Mouse (Mus musculus) mature B cell (primary cell): ENCODE measurements around the gene Filip1l.
"Not testable (repeated sequence)": the region's sequence is repeated elsewhere in the genome, so short reads cannot be mapped to it uniquely, and the experiment has no call there.

Experiments
- in situ Hi-C: fragments of 300-500 bp; cut with MboI; formaldehyde crosslinking; loops from 2 replicates; pipeline ENCODE4 v1.14.3; 2019

Gene Filip1l

DNA sequence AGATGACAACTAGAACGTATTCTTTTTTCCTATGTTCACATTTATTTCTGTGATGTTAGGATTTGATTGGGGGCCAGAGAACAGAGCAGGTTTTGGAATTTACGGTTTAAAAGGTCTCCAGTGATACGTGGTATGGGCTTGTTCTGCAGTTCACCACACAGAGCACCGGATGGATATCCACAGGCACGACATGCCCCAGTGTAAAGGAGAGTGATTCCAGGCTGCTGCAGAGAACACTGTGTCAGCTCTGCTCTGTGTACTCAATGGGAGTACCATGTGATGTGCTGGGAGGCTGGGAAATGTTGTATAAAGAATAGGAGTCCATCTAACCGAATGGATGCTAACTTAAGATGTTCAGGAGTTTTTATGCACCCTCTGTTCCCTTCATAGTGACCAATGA is 1.0 kb downstream of the Filip1l start:
- in situ Hi-C loops: no loop called here

DNA sequence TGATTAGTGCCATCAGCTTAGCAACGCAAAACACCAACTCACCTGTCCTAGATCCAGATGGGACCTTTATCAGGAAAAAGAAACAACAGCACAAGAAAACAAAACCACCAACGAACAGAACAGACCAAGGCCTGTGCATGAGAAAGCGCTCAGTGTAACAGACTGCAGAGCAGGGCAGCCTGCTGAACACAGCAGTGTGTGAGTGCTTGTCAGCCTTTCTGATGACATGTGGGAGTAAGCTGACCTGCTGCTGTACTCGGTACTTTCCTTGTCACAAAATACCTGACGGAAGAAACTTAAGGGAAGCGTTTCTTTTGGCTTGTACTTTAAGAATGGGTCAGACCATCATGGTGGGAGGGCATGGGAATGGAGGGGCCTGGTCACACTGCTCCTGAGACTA is 3.6 kb downstream of the Filip1l start:
- in situ Hi-C loops: no loop called here

DNA sequence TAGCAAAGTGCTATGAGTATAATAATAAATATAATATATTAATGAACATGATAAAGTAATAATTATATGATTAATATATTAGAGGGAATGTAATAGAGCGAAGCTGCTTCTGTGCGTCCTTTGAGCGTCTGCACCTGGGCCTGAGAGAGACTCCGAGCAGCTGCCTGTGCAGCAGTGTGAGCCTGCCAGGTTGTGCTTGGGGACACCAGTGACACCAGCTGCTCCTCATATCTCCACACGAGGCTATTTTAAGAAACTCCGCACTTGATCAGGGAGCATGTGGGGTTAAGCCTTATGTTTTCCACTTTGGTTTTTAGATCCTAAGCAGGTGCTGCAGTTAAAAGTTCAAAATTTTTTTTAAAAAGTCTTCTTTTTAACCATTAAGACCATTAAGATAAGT is 4.1 kb downstream of the Filip1l start:
- in situ Hi-C loops: no loop called here

GRCm38 (mm10) chr16:57359251-57359650 is 6.4 kb downstream of the Filip1l start:
- in situ Hi-C loops: no loop called here

GRCm38 (mm10) chr16:57360785-57361184 is 7.9 kb downstream of the Filip1l start:
- in situ Hi-C loops: no loop called here

DNA sequence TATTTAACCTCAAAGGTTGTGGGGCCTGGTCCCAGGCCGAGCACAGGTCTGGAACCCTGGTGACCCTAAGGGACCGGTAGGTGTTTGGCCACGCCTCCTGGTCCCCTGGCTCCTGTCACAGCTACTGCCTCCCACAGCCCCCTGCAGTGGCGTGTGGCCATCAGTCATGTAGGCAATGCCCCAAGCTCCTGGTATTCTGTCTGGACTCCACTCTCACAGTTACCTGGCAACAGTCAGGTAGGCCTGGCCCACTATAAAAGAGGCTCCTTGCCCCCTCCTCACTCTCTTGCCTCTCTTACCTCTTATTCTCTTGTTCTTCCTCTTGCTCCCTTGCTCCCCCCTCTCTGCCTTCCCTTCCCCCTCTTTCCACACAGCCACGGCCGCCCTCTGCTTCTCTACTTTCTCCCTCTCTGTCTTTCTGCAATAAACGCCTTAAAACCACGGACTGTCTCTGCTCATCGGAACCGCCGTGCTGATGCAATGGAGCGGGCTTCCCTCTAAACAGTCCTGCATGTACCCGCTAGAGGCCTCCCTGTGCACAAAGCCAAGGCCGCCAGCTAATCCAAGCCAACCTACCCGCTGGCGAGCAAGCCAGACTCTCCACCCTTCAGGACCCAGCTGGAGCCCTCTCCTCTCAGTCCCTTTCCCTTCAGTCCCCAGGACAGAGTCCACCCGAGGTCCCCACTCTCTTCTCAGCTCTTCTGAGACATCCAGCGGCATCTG is 9.9 kb downstream of the Filip1l start:
- in situ Hi-C loops: no loop called here

GRCm38 (mm10) chr16:57364498-57364897 is 11.6 kb downstream of the Filip1l start:
- in situ Hi-C loops: no loop called here

DNA sequence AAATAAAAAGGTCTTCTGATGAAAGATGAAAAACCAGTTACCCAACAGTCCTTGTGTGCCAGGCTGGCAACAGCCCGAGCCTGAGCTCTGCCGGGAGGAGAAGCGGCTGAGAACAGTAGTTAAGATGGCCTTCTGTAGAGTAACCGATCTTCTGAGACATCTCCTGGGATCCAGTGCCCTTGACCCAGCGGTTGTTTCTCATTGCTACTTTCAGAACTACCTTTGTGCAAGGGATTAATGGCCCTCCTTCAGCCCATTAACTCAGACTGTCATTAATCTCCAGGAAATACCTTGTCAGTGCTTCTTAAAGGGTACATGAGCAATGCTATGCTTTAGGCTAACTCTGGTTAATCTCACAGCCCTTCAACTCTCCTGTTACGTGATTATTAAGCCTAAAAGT is 13.2 kb downstream of the Filip1l start:
- in situ Hi-C loops: no loop called here

- in situ Hi-C loops: no loop called here
These were observed 14.2 kb downstream of the Filip1l start for GRCm38 (mm10) chr16:57366941-57367694.

DNA sequence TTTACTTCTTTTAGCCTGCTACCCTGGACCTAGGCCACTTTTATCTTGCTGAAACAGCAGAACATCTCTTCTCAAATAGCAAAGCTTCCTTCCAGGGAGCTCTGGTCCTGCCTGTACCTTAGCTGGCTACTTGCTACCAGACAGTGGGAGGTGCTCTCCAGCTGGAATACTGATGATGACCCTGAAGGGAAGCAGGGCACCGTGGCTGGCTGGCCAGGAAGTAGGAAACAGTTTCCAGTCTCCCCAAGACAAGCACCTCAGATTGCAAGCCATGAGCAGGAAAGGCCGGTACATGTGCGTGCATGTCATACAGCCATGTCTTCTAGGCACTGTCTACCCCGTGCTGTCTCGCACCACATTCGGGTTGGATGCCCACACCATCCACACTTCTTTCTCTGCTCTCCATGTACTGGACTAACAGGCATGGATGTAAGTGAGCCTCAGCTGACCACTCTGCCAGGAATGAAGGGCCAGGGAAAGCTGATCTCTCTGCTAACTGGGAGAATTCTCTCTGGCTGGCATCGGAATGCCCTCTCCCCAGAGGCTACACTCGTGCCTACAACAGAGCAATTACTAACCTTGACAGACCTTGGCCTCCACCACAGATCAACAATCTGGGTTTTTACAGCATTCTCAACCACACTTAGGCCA is 17.1 kb downstream of the Filip1l start:
- in situ Hi-C loops: no loop called here

- in situ Hi-C loops: no loop called here
These were observed 19.3 kb downstream of the Filip1l start for GRCm38 (mm10) chr16:57372156-57372555.

DNA sequence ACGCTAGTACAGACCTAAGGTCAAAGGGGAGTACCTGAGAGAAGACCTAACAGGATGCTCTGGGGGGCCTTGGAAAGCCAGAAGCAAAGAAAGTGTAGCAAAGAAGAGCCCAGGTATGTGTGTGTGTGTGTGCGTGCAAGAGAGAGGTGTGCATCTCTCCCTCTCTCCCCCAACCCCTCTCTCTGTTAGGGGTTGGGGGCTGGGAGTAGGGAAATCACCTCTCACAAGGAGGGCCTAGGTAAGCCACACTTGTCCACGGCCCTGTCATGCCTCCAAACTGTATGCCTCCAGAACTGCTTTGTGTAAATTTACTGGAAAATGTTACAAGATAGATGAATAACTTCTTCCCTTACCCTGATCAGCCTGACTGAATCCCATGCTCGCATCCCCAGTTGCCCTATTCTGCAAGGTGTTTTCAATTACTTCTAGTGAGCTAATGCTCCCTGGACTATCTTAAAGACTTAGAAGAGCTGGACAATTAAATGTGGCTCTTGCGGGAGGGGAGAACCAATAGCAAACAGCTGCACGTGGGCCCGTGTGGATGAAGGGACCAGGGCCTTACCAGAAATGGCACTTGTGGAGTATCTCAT is 22.4 kb downstream of the Filip1l start:
- in situ Hi-C loops: no loop called here

GRCm38 (mm10) chr16:57378631-57379330 is 25.9 kb downstream of the Filip1l start:
- in situ Hi-C loops: no loop called here

- in situ Hi-C loops: no loop called here
These were observed 30.5 kb downstream of the Filip1l start for GRCm38 (mm10) chr16:57383266-57383971.

- in situ Hi-C loops: no loop called here
These were observed 31.4 kb downstream of the Filip1l start for GRCm38 (mm10) chr16:57384274-57384673.

- in situ Hi-C loops: no loop called here
These were observed 36.8 kb downstream of the Filip1l start for GRCm38 (mm10) chr16:57389566-57390251.

- in situ Hi-C loops: not testable (repeated sequence)
These were observed 38.3 kb downstream of the Filip1l start for GRCm38 (mm10) chr16:57391171-57391570.

DNA sequence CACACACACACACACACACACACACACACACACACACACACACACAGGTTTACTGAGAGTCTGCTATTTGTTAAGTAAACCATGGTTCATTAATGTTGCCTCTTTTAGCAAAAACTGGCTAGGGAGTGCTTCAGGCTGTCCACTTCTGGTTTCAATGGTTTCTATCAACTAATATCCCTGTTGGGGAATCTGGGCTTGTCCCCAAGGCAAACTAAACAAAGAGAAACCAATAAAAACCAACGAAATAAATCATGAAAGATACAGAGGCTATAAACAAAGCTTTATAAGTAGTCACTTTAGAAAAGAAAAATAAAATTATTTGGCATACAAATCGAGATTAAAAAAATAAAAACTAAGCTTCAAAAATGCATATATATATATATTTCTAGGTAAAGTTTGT is 39.6 kb downstream of the Filip1l start:
- in situ Hi-C loops: no loop called here

DNA sequence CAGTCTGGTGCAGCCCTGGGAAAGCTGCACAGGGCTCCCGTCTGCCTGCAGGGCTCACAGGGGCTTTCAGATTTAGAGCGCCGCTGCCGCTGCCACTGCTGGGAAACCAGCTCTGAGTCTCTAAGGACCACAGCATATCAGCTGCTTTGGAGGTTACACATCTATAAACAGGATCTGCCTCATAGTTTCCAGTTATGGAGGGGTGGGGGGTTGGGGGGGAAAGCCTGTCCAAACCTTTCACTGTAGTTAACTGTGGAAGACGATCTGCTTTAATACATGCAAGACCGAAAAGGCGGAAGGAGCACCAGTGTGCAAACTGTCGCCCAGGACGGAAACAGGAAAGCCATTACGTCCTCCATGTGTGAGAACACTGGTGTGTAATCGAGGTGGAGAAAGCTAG is 40.3 kb downstream of the Filip1l start:
- in situ Hi-C loops: no loop called here

DNA sequence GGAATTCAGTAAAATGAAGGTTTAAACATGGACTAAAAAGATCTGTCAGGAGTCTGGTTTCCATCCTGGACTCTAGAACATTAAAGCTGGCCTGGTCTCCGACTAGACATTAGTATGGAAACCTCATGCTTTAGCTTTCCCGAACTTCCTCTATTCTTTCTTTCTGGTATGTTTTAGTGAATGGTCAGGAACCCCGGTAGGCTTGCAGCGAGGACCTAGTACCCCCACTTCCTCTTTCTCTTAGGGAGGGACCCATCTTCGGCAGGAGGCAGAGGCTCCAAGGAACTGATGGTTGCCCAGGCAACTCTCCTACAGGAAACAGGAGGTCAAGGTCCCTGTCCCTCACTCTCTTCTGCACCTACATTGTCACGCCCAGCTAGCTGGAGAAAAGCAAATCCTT is 43.4 kb downstream of the Filip1l start:
- in situ Hi-C loops: no loop called here

DNA sequence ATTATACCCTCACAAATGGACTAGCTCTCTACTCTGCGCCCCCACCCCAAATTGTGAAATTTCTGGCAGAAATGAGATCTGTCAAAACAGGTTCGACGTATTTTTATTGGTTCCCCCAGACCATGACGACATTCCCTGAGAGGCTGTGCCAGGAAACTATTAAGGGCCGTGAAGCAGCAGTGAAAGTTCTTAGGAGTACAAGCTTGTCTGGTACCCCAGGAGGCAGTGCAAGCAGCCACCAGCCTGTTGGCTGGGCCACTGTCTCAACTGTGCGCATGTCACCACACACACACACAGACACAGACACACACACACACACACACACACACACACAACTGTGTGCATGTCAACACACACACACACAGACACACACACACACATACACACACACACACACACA is 45.0 kb downstream of the Filip1l start:
- in situ Hi-C loops: no loop called here
